Mouse (Mus musculus) cerebellum, adult 9-11 months (tissue): ENCODE results near the gene Vstm4.

Experiments used
- DNase-seq: peaks from one replicate; pipeline ENCODE4 v3.0.0; 2022

Gene Vstm4

DNA sequence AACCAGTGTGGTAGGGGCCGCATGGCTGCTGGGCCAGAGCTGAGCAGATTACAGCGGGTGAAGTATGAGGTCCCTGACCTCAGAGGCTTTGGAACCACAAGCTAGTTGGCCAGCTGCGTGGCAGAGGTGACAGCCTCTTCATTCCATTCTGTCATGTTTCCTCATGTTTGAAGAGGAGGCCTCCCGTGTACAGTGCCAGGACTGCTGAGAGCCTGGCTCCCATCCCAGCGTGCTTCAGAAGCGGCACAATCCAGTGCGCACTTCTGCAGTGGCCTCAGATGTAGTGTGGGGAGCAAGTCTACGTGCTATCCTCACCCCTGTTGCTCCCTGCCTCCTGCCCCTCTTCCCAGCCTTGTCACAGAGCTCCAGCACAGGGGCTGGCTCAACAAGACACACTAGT is 99.9 kb downstream of the Vstm4 start:
- DNase-seq: no peak

DNA sequence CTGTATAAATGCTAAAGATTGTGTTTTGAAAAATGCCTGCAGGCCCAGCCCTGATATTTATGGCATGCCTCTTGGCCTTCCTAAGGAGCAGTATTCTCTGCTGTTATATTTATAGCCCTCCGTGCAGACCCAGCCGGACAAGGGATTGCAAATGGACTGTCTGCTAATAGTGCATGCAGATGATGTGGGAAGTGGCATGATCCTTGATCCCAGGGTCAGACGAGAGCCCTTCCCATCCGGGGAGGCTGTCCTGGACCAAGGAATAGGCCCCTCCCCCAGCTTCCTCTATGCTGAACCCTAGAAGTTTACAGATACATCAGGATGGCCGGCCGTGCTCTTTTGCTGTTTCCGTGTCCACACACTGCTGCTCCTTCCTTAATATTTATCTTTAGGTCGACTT is 102.1 kb downstream of the Vstm4 start:
- DNase-seq: no peak

DNA sequence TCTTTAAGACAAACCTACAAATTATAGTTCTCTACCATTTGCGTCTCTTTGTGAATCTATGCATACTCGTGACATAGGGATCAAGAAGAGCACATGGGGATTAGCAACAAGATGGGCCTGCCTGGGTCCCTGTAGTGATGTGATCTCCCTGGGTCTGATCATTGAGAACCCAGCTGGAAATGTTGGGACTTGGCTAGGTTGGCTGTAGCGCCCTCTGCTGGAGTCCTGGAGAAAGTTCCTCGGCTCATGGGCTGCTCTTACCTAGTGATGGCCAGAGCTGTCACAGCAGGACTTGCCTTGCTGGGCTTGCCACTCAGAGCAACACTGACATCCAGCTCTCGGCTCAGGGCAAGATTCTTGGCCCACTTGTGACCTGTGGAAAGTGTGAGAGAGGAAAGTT is 103.9 kb downstream of the Vstm4 start:
- peak; percentile 24 for DNase-seq

DNA sequence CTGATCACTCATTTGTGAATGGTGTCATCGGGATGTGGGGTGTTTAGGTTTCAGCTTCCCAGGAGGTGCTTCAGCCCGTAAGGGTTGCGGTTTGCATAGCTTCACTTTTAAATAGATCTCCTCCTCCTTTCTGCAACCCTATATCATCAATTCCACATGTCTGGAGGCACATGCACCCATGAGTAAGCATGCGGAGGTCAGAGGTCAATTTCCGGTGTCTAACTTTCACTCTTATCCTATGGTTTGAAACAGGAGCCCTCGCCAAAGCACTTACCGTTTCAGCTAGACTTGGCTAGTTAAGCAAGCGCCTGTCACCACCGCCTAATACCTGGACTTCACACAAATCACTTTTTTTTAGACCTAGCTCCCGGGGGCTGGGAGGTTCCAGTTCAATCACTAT is 108.2 kb downstream of the Vstm4 start:
- DNase-seq: no peak

DNA sequence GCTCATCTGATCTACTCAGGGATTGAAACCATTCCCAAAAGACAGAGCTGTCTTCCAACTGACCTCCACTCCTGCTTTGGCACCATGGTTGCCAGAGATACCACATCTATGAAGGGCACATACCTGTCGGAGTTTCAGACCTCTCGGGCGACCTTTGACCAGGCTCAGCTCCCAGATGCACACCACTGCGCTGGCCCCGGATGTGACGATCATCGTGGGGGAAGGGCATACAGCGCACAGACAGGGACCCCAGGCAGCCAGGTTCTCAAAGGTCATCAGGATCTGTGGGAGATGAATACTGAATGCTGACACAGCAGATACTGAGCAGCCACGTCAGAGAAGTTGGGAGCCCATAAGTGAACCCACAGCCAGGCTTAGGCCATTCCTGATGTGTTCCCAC is 114.1 kb downstream of the Vstm4 start:
- no peak for DNase-seq

GRCm38 (mm10) chr14:32984176-32984738 is 127.7 kb downstream of the Vstm4 start:
- DNase-seq: no peak

DNA sequence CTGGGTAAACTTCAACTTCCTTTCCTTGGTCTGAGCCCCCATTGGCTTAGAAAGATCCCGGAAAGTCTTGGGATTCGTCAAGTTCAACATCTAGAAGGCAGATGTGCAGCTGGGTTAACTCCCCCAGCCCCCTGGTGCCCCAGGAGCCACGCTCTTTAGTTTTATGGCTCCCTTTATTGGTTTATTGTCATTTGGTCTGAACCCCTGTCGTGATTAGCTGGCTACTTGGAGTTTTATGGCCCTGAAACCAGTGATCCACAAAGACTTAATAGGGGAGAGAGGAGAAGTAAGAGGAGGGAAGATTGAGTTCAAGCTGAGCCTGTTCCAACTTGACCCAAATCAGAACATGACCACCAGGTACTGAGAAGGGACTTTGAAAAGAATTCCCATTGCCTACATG is 130.1 kb downstream of the Vstm4 start:
- DNase-seq: no peak
